Mouse (Mus musculus): ENCODE results near the gene Jmjd4. TPM values are rescaled to one million over a fixed set of nuclear protein-coding genes. Genes with fewer than 3 reads are reported as not detected.
A peak's percentile ranks its signal among the peaks of the same experiment; 100 is the strongest.

Jmjd4 gene
- polyA plus RNA-seq (2017; shearing (Covaris generic)) = 1 to 10 TPM; 3.9 to 6.9 TPM

GRCm38 (mm10) chr11:59449741-59450229, at the start of gene Jmjd4:
Jmjd4 (plus strand) TSS chr11:59450045.
- ATAC-seq = peak; percentile 80

GRCm38 (mm10) chr11:59400876-59401275, 49.0 kb upstream of the Jmjd4 start:
- ATAC-seq = no peak

- no peak for ATAC-seq
Observed at GRCm38 (mm10) chr11:59405761-59406160, 44.1 kb upstream of the Jmjd4 start.

GRCm38 (mm10) chr11:59410851-59411250, 39.0 kb upstream of the Jmjd4 start:
- no peak for ATAC-seq

- no peak for ATAC-seq
Observed at GRCm38 (mm10) chr11:59412058-59412457, 37.8 kb upstream of the Jmjd4 start.

DNA sequence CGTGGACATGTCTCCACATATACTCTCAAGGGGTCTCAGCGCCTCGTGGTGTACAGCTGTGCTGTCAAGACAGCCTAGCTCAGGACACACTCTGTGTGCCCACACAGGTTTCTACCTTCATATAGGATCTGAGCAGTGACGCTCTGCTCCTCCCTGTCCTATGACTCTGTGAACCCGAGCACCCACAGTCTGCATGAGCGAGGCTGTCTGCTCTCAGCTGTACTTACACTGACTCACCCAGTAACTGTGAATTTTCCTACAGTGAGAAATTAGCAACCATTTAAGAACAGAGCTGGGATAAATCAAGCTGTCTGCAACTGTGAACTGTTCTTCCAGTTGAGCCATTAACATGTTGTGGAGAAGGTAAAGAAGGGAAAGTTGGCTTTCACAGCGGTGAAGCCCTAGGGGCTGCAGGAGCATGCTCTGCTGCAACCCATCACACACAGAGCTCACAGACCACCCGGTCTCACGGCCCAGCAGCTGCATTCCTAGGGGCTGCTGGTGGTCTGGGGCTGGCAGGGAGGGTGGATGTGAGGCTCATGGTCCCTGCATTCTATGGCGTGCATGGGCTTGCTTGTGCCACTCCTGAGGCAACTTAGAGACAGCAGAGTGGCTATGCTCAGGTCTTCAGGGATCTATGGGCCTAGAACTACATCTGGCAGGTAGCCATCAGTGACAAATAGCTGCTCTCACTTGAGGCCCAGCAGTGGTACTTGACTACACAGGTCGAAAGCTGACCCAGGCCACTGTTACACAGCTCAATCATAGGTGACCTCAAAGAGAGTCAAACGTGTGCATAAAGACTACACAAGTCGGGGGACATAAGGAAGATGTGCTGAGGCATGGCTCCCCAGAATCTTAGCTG, 36.6 kb upstream of the Jmjd4 start:
- ATAC-seq = no peak

GRCm38 (mm10) chr11:59418708-59419107, 31.1 kb upstream of the Jmjd4 start:
- no peak for ATAC-seq

GRCm38 (mm10) chr11:59421436-59421835, 28.4 kb upstream of the Jmjd4 start:
- ATAC-seq = no peak

- no peak for ATAC-seq
Observed at GRCm38 (mm10) chr11:59421967-59422366, 27.9 kb upstream of the Jmjd4 start.

GRCm38 (mm10) chr11:59423010-59423588, 26.7 kb upstream of the Jmjd4 start:
- no peak for ATAC-seq

DNA sequence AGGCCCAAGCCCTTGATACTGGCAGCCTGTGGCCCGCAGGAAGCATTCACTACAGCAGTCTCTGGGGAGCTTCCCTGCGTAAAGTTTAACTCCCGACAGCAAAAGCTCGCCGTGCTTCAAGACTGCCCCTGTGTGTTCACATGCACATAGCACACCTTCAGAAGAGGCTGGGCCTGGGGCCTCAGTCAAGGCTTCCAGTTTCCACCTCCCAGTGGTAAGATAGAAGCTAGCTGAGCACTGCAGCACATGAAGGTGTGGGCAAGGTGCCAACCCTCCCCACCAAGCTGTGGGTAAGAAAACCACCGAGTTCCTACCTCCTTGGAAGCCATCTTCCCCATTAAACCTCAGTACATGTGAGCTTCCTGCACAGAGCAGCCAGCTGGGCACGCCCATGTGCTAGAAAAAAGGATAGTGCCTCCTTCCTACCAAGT, 24.2 kb upstream of the Jmjd4 start:
- peak; percentile 84 for ATAC-seq

- no peak for ATAC-seq
Observed at GRCm38 (mm10) chr11:59428057-59428660, 21.7 kb upstream of the Jmjd4 start.

DNA sequence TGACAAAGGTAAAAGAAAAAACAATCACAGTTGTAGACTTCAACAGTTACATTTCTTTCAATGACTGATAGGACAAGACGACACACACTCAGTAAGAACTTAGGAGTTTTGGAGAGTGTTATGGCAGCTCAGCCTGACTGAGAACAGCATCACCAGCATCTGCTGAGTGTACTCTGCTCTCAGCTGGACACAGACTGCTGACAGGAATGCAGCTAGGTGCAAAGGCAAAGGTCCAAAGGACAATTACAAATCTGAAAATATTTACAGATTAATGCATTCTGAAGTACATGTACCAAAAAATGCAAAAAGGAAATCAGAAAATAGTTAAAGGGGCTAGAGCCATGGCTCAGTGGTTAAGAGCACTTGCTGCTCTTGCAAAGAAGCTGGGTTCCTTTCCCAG, 19.9 kb upstream of the Jmjd4 start:
- no peak for ATAC-seq

GRCm38 (mm10) chr11:59432261-59432660, 17.6 kb upstream of the Jmjd4 start:
- no peak for ATAC-seq

- ATAC-seq = no peak
Observed at GRCm38 (mm10) chr11:59437954-59438353, 11.9 kb upstream of the Jmjd4 start.

DNA sequence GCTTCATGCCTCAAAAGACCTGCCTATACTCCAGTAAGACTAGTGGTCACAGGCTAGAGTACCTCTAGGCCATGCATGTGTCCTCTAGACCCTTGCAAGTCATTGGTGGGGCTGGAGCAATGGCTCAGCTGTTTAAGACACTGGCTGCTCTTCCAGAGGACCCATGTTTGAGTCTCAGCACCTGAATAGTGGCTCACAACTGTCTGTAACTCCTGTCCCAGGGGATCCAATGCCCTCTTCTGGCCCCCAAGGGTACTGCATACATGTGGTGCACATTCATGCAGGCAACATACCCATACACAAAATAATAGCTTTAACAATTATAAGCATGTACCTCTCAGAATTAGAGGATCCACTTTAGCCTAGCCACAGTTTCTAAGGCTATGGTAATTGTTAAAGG, 6.7 kb upstream of the Jmjd4 start:
- ATAC-seq = no peak

DNA sequence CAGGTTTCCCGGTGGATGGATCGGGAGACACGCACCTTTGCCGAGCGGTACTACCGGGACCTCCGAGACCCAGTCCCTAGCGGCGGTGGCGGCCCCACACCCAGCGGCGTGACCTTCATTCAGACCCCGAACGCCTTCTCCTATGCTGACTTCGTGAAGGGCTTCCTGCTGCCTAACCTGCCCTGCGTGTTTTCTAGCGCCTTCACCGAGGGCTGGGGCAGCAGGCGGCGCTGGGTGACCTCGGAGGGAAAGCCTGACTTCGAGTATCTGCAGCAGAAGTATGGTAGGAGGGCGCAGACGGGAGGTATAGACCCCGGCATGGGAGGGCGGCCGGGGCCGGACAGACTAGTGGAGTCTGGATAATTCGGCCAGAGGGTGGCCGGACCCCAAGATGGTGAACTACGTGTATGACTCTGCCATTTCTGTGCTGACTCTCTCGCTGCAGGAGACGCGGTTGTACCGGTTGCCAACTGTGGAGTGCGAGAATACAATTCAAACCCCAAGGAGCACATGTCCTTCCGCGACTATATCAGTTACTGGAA, 456 bp downstream of the Jmjd4 start:
- peak; percentile 59 for ATAC-seq

DNA sequence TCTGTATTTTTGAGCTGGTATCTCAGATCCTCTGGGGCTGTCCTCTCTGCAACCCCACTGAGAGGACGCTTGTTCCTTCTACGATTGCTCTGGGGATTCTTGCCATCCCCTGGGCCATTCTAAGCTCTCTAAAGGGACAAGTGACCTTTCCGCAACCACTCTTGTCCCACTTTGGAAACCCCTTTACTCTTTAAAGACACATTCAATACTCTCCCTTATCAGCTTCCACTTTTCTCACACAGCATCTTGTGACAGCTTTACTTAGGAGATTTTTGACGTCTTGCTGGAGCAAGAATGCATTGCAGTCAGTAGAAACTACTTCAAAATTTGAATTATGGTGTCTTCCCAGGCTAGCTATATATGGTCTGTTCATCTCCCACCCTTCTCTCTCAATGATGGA, 1.2 kb downstream of the Jmjd4 start, which contains the start of gene Snap47:
Gene Snap47 (minus strand): TSS at position 101 of the 400 bp plus-strand sequence.
- no peak for ATAC-seq

- no peak for ATAC-seq
Observed at GRCm38 (mm10) chr11:59456346-59456745, 6.5 kb downstream of the Jmjd4 start.

DNA sequence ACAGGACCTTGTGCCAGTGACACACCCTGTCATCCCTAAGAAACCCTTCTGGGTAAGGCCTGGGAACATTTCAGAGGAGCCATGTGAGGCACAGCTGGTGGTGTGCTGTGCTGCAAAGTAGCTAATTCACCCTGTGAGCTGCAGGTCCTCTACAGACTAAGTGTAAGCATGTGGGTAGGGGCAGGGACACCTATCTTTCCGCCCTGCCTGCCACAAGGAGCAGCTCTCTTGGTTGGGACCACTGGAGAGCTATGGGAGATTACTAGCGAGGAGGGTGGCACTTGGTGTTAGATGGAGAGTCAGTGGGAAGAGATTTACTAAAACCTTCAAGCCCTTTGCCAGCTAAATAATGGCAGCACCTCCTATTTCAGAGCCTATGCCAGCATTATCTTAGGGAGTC, 7.0 kb downstream of the Jmjd4 start:
- ATAC-seq = no peak

- no peak for ATAC-seq
Observed at GRCm38 (mm10) chr11:59458973-59459372, 9.1 kb downstream of the Jmjd4 start.

GRCm38 (mm10) chr11:59460459-59460858, 10.6 kb downstream of the Jmjd4 start:
- ATAC-seq = no peak

All from CD4-positive, CD25-positive, alpha-beta regulatory T cell, adult 4 months (primary cell).